ENCODE assay signal across 8 mouse cellular contexts in the genomic region with DNA sequence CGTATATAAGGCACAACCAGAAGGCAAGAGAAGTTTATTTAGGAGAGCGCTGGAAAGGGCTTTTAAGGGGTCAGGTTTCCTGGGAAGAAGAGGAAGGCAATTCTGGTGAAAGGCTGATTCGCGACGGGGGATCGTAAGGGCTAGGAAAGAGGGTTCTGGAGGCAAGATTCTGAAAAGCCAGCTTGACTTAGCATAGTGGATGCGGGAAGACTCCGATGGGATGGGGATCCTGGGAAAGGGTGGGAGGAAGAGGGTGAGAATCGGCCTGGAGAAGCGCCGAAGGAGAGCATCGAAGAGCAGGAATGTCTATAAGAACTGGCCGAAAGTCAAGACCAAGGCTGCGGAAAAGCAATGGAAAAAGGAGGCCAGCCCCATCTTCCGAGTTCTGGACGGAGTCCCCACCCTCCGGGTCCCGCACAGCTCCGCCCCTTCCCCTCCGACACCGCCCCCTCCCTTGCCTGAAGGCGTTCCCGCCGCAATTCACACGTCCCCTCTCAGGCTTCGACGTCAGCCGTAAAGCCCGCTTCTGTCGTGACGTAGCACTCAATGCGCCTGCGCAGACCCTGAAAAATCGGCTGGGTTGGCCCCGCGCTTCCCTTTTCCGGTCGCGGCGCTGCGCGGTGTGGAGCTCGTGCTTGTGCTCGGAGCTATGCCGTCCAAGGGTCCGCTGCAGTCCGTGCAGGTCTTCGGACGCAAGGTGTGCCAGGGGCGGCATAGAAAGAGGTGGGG. TPM values are rescaled to one million over a fixed set of nuclear protein-coding genes. Genes with fewer than 3 reads are reported as not detected.
DNase-seq lines count a peak whose midpoint lies in the region; ATAC-seq and TF ChIP-seq lines count a peak whose summit lies in the region.

Gene Rps16, plus strand, starts transcription at position 498 of the 729 bp plus-strand sequence.

- H3K4me1 ChIP-seq in bone marrow macrophage, adult 2 months (ENCODE audit: control insufficient read depth, insufficient read depth, low read length), result peaks cover 27% of the 10 kb centered on the region
- no peaks in the 10 kb centered on the region for H3K4me1 ChIP-seq in embryonic fibroblast, embryonic 13.5 days (ENCODE audit: control insufficient read depth, insufficient read depth, low read length)
- H3K4me1 ChIP-seq in heart, embryonic 10.5 days, result peaks cover 18% of the 10 kb centered on the region
- peaks cover 18% of the 10 kb centered on the region for H3K4me1 ChIP-seq in kidney, embryonic 15.5 days

- TF ChIP-seq POLR2A in bone marrow macrophage, adult 2 months (IDR thresholded peaks at IDR 0.05; ENCODE audit: borderline replicate concordance, low read depth, low read length), result 0 out of 2 replicates have a peak, but pooled peaks have one; percentile 51
- peak; percentile 67 for TF ChIP-seq POLR2A in embryonic fibroblast, embryonic 13.5 days (IDR thresholded peaks at IDR 0.05; ENCODE audit: low read depth, low read length)

- peak; percentile 93 for ATAC-seq in kidney, embryonic 15.5 days (replicated peaks; ENCODE audit: low FRiP score)
- peak; percentile 93 for ATAC-seq in monocyte, adult 5-6 weeks (replicated peaks; ENCODE audit: insufficient number of reproducible peaks, low FRiP score, low TSS enrichment, poor library complexity, severe bottlenecking)

- WGBS in heart, embryonic 10.5 days, result under 1% methylated on average over 50 of the region's 50 CpGs
- under 1% methylated on average over 50 of the region's 50 CpGs for WGBS in kidney, embryonic 15.5 days

- H3K27me3 ChIP-seq in heart, embryonic 10.5 days (ENCODE audit: insufficient read depth, poor library complexity, severe bottlenecking), result no peaks in the 10 kb centered on the region
- H3K27me3 ChIP-seq in kidney, embryonic 15.5 days, result no peaks in the 10 kb centered on the region

- H3K36me3 ChIP-seq in heart, embryonic 10.5 days, result peaks cover 38% of the 10 kb centered on the region
- H3K36me3 ChIP-seq in kidney, embryonic 15.5 days, result peaks cover 37% of the 10 kb centered on the region

- H3K27ac ChIP-seq in bone marrow macrophage, adult 2 months (ENCODE audit: insufficient read depth, low read depth, low read length), result peak within 1 kb of the TSS; percentile 83
- peak within 1 kb of the TSS; percentile 90 for H3K27ac ChIP-seq in embryonic fibroblast, embryonic 13.5 days (ENCODE audit: insufficient read depth, low read length)
- H3K27ac ChIP-seq in heart, embryonic 10.5 days, result peak within 1 kb of the TSS; percentile 97
- peak within 1 kb of the TSS; percentile 94 for H3K27ac ChIP-seq in kidney, embryonic 15.5 days

- DNase-seq in A20 (ENCODE audit: low read depth, low spot score) (peak; percentile 96), liver (peak; percentile 99)
- DNase-seq in heart, embryonic 10.5 days (ENCODE audit: low spot score), result peak; percentile 99
- peak; percentile 99 to 100 for DNase-seq in spleen, postnatal 4 days (ENCODE audit: low spot score in 2 of 2)

- H3K9ac ChIP-seq in kidney, embryonic 15.5 days, result peak within 1 kb of the TSS; percentile 99

- peak within 1 kb of the TSS; percentile 71 for H3K4me2 ChIP-seq in kidney, embryonic 15.5 days

- H3K9me3 ChIP-seq in heart, embryonic 10.5 days, result no peaks in the 10 kb centered on the region
- no peaks in the 10 kb centered on the region for H3K9me3 ChIP-seq in kidney, embryonic 15.5 days (replicated peaks)

- TF ChIP-seq CTCF in bone marrow macrophage, adult 2 months (IDR thresholded peaks at IDR 0.05; ENCODE audit: low read depth, low read length), result no peak
- TF ChIP-seq CTCF in embryonic fibroblast, embryonic 13.5 days (IDR thresholded peaks at IDR 0.05; ENCODE audit: borderline replicate concordance, insufficient read depth, low read length), result no peak

- peak within 1 kb of the TSS; percentile 93 for H3K4me3 ChIP-seq in bone marrow macrophage, adult 2 months (ENCODE audit: insufficient read depth, low read length)
- peak within 1 kb of the TSS; percentile 98 for H3K4me3 ChIP-seq in embryonic fibroblast, embryonic 13.5 days (ENCODE audit: insufficient read depth, low read length)
- peak within 1 kb of the TSS; percentile 89 for H3K4me3 ChIP-seq in heart, embryonic 10.5 days
- peak within 1 kb of the TSS; percentile 74 for H3K4me3 ChIP-seq in kidney, embryonic 15.5 days (replicated peaks)

RNA-seq across cellular contexts. Expression of gene Rps16, which starts in this region (rescaled TPM):
- polyA plus RNA-seq in bone marrow macrophage, adult 2 months (2012; ENCODE audit: insufficient read depth, insufficient read length, missing spikeins), result 801 and 823 TPM in 2 replicates
- 997 and 1,079 TPM in 2 replicates for polyA plus RNA-seq in embryonic fibroblast, embryonic 13.5 days (2011; ENCODE audit: insufficient read length, low read depth, missing spikeins)
- 726 and 844 TPM in 2 replicates for polyA plus RNA-seq in heart, embryonic 10.5 days (2016; fragmentation: Nextera tagmentation; extraction: Ambion mirVana)
- polyA plus RNA-seq in kidney, embryonic 15.5 days (2015; fragmentation: Nextera tagmentation; extraction: Ambion mirVana), result 995 and 1,159 TPM in 2 replicates
- 691 to 731 TPM (median 723 TPM) in 3 replicates for total RNA-seq in monocyte, adult 5-6 weeks (2017)

Comparison
In these comparisons a context has a peak if more than half of its experiments do, and no peak if none do; other contexts are left out.
1. Peak in every context shown above with its lines: DNase-seq, ATAC-seq, H3K4me3 ChIP-seq and H3K27ac ChIP-seq.